In genomic region chr15:28041158-28041865, GRCm38 (mm10) we compare ENCODE assay signal across 15 mouse cellular contexts. TPM values are rescaled to one million over a fixed set of nuclear protein-coding genes. Genes with fewer than 3 reads are reported as not detected.
DNase-seq lines count a peak whose midpoint lies in the region; ATAC-seq and TF ChIP-seq lines count a peak whose summit lies in the region.
"Had no signal": no experiment of that assay in that cellular context is flagged by ENCODE, and none has a peak within 500 bp of the region (broad histone marks: within the 10 kb centered on the region; RNA-seq: fewer than 3 reads in every experiment).

No protein-coding gene starts in this region.

- peaks cover 15% of the 10 kb centered on the region for H3K4me1 ChIP-seq in forebrain, embryonic 13.5 days
- H3K4me1 ChIP-seq in forebrain, embryonic 10.5 days: peaks cover 9% of the 10 kb centered on the region
- 0 out of 2 replicates have a peak, but pooled peaks cover 7% of the 10 kb centered on the region for H3K4me1 ChIP-seq in limb, embryonic 14.5 days (ENCODE audit: control insufficient read depth, insufficient read depth, low read length)
- no peaks in the 10 kb centered on the region for H3K4me1 ChIP-seq in limb, embryonic 10.5 days
- H3K4me1 ChIP-seq in forebrain, embryonic 16.5 days (replicated peaks; ENCODE audit: control insufficient read depth, insufficient read depth, low read length): peaks cover 9% of the 10 kb centered on the region
- H3K4me1 ChIP-seq: heart, embryonic 10.5 days had no signal

- no peaks in the 10 kb centered on the region for H3K36me3 ChIP-seq in forebrain, embryonic 13.5 days (ENCODE audit: poor library complexity, severe bottlenecking)
- no peaks in the 10 kb centered on the region for H3K36me3 ChIP-seq in forebrain, embryonic 10.5 days (replicated peaks)
- no peaks in the 10 kb centered on the region for H3K36me3 ChIP-seq in limb, embryonic 14.5 days (ENCODE audit: control insufficient read depth, insufficient read depth, low read length)
- no peaks in the 10 kb centered on the region for H3K36me3 ChIP-seq in limb, embryonic 10.5 days
- H3K36me3 ChIP-seq in forebrain, embryonic 16.5 days (ENCODE audit: control insufficient read depth, insufficient read depth): no peaks in the 10 kb centered on the region
- H3K36me3 ChIP-seq: heart, embryonic 10.5 days had no signal

- H3K9ac ChIP-seq in forebrain, embryonic 13.5 days: no peak overlapping the region
- H3K9ac ChIP-seq in limb, embryonic 14.5 days (ENCODE audit: low read depth, low read length, severe bottlenecking): no peak overlapping the region
- H3K9ac ChIP-seq in forebrain, embryonic 16.5 days (replicated peaks; ENCODE audit: low read depth, low read length): no peak overlapping the region

- ATAC-seq in forebrain, embryonic 13.5 days: peak; percentile 65
- no peak for ATAC-seq in limb, embryonic 14.5 days (ENCODE audit: low FRiP score, low read depth)
- ATAC-seq in forebrain, embryonic 16.5 days: peak; percentile 54; the same call in 1 of the 2 replicates
- ATAC-seq: lung, postnatal 0 days had no signal

- no peak overlapping the region for H3K4me3 ChIP-seq in forebrain, embryonic 13.5 days
- no peak overlapping the region for H3K4me3 ChIP-seq in forebrain, embryonic 10.5 days
- no peak overlapping the region for H3K4me3 ChIP-seq in limb, embryonic 14.5 days (replicated peaks; ENCODE audit: low read length)
- H3K4me3 ChIP-seq in limb, embryonic 10.5 days: no peak overlapping the region
- H3K4me3 ChIP-seq in forebrain, embryonic 16.5 days (replicated peaks; ENCODE audit: low read length): no peak overlapping the region
- H3K4me3 ChIP-seq: heart, embryonic 10.5 days; left cerebral cortex, adult 2 months had no signal

- H3K27me3 ChIP-seq in forebrain, embryonic 13.5 days: no peaks in the 10 kb centered on the region
- peaks cover 35% of the 10 kb centered on the region for H3K27me3 ChIP-seq in forebrain, embryonic 10.5 days (ENCODE audit: poor library complexity, severe bottlenecking)
- no peaks in the 10 kb centered on the region for H3K27me3 ChIP-seq in limb, embryonic 14.5 days (ENCODE audit: control insufficient read depth, insufficient read depth, low read length)
- peaks cover 25% of the 10 kb centered on the region for H3K27me3 ChIP-seq in limb, embryonic 10.5 days (ENCODE audit: low read depth, poor library complexity, severe bottlenecking)
- 0 out of 2 replicates have a peak, but pooled peaks cover 3% of the 10 kb centered on the region for H3K27me3 ChIP-seq in forebrain, embryonic 16.5 days (replicated peaks; ENCODE audit: control insufficient read depth, insufficient read depth, low read length)

- 5% methylated on average over 9 of the region's 9 CpGs for whole genome bisulfite sequencing in forebrain, embryonic 13.5 days
- 17% methylated on average over 9 of the region's 9 CpGs for WGBS in forebrain, embryonic 10.5 days
- 15% methylated on average over 9 of the region's 9 CpGs for WGBS in limb, embryonic 14.5 days
- 18% methylated on average over 9 of the region's 9 CpGs for WGBS in limb, embryonic 10.5 days
- WGBS in forebrain, embryonic 16.5 days: 6% methylated on average over 9 of the region's 9 CpGs

- no peak for DNase-seq in forebrain, embryonic 10.5 days (ENCODE audit: extremely low spot score, low spot score)
- peak; percentile 17 for DNase-seq in limb, embryonic 14.5 days (ENCODE audit: low spot score)
- no peak for DNase-seq in limb, embryonic 10.5 days (ENCODE audit: low spot score)
- peak; percentile 70 for DNase-seq in kidney, postnatal 36 days
- DNase-seq in adrenal gland, adult (ENCODE audit: inconsistent age in 2 of 2, low spot score in 1 of 2): no peak
- no peak for DNase-seq in lung, postnatal 10 days
- DNase-seq: adrenal gland, postnatal 36 days; gastrocnemius, postnatal 10 days; right cerebral cortex, adult 18-20 months had no signal

- H3K27ac ChIP-seq in forebrain, embryonic 13.5 days: no peak overlapping the region
- H3K27ac ChIP-seq in forebrain, embryonic 10.5 days: no peak overlapping the region
- no peak overlapping the region for H3K27ac ChIP-seq in limb, embryonic 14.5 days (replicated peaks; ENCODE audit: low read depth, low read length)
- no peak overlapping the region for H3K27ac ChIP-seq in limb, embryonic 10.5 days
- no peak overlapping the region for H3K27ac ChIP-seq in forebrain, embryonic 16.5 days (ENCODE audit: low read length)
- H3K27ac ChIP-seq: heart, embryonic 10.5 days; left cerebral cortex, adult 2 months had no signal

- no peaks in the 10 kb centered on the region for H3K9me3 ChIP-seq in forebrain, embryonic 13.5 days (replicated peaks)
- no peaks in the 10 kb centered on the region for H3K9me3 ChIP-seq in forebrain, embryonic 10.5 days
- H3K9me3 ChIP-seq in limb, embryonic 14.5 days (ENCODE audit: control insufficient read depth, low read length): no peaks in the 10 kb centered on the region
- no peaks in the 10 kb centered on the region for H3K9me3 ChIP-seq in limb, embryonic 10.5 days (replicated peaks)
- no peaks in the 10 kb centered on the region for H3K9me3 ChIP-seq in forebrain, embryonic 16.5 days (ENCODE audit: control insufficient read depth, low read length)
- H3K9me3 ChIP-seq: heart, embryonic 10.5 days had no signal

- H3K4me2 ChIP-seq in forebrain, embryonic 13.5 days: 0 out of 2 replicates have a peak overlapping the region, but pooled peaks have one; percentile 3
- H3K4me2 ChIP-seq in limb, embryonic 14.5 days (replicated peaks; ENCODE audit: low read depth, low read length, severe bottlenecking): no peak overlapping the region
- no peak overlapping the region for H3K4me2 ChIP-seq in forebrain, embryonic 16.5 days (ENCODE audit: low read length)
- H3K4me2 ChIP-seq: liver, embryonic 11.5 days had no signal

- TF ChIP-seq POLR2A in limb, embryonic 14.5 days (IDR thresholded peaks at IDR 0.05; ENCODE audit: borderline replicate concordance, extremely low read depth, insufficient read depth, insufficient read length): no peak

RNA-seq across cellular contexts. Expression of gene Trio, which starts 15.7 kb away (rescaled TPM):
- 36.0 and 39.4 TPM in 2 replicates for polyA plus RNA-seq in forebrain, embryonic 13.5 days (2015; fragmentation: Nextera tagmentation; extraction: Ambion mirVana)
- 22.7 and 29.2 TPM in 2 replicates for polyA plus RNA-seq in forebrain, embryonic 10.5 days (2016; fragmentation: Nextera tagmentation; extraction: Ambion mirVana)
- polyA plus RNA-seq in limb, embryonic 14.5 days (2012; rRNA removed): 230 and 262 TPM in 2 replicates
- polyA plus RNA-seq in limb, embryonic 14.5 days (2014; fragmentation: Nextera tagmentation; extraction: Ambion mirVana): 78.7 and 86.7 TPM in 2 replicates
- 31.4 and 38.4 TPM in 2 replicates for polyA plus RNA-seq in limb, embryonic 10.5 days (2016; fragmentation: Nextera tagmentation; extraction: Ambion mirVana)
- polyA plus RNA-seq in forebrain, embryonic 16.5 days (2015; fragmentation: Nextera tagmentation; extraction: Ambion mirVana): 40.8 and 42.6 TPM in 2 replicates

Comparison
In these comparisons a context has a peak if more than half of its experiments do, and no peak if none do; other contexts are left out.
1. DNase-seq: peak in limb, embryonic 14.5 days (single experiment) and kidney, postnatal 36 days (2 of 2); none in forebrain, embryonic 10.5 days (single experiment), limb, embryonic 10.5 days (single experiment), adrenal gland, adult (0 of 2) and lung, postnatal 10 days (single experiment).